Comparison of ENCODE assay signal across 18 mouse cellular contexts in genomic region chrX:140547660-140548419, GRCm38 (mm10). TPM values are rescaled to one million over a fixed set of nuclear protein-coding genes. Genes with fewer than 3 reads are reported as not detected.
A peak's percentile ranks its signal among the peaks of the same experiment; 100 is the strongest.
DNase-seq lines count a peak whose midpoint lies in the region; ATAC-seq and TF ChIP-seq lines count a peak whose summit lies in the region.
"Had no signal": no experiment of that assay in that cellular context is flagged by ENCODE, and none has a peak within 500 bp of the region (broad histone marks: within the 10 kb centered on the region; RNA-seq: fewer than 3 reads in every experiment).

No protein-coding gene starts in this region.

- H3K27ac ChIP-seq in heart, adult 2 months: peak overlapping the region; percentile 33
- H3K27ac ChIP-seq in liver, adult 2 months (replicated peaks; ENCODE audit: insufficient read depth, low read depth, low read length): peak overlapping the region; percentile 41
- no peak overlapping the region; the same call in 1 of the 2 replicates for H3K27ac ChIP-seq in liver, postnatal 0 days (ENCODE audit: low read depth)
- H3K27ac ChIP-seq: embryonic facial prominence, embryonic 10.5 days; hindbrain, embryonic 15.5 days; limb, embryonic 13.5 days; liver, embryonic 15.5 days; midbrain, embryonic 15.5 days; stomach, embryonic 15.5 days had no signal

- no peak overlapping the region for H3K9ac ChIP-seq in heart, adult 2 months (ENCODE audit: low read depth, low read length)
- H3K9ac ChIP-seq in liver, adult 2 months (ENCODE audit: low read depth, low read length): no peak overlapping the region
- H3K9ac ChIP-seq in liver, postnatal 0 days (replicated peaks): no peak overlapping the region
- H3K9ac ChIP-seq: hindbrain, embryonic 15.5 days; limb, embryonic 13.5 days; liver, embryonic 15.5 days; midbrain, embryonic 15.5 days; stomach, embryonic 15.5 days had no signal

- ATAC-seq in liver, postnatal 0 days: no peak
- ATAC-seq in megakaryocyte, adult 5-6 weeks (ENCODE audit: poor library complexity, severe bottlenecking): peak; percentile 36
- ATAC-seq: forebrain, embryonic 14.5 days; midbrain, embryonic 15.5 days had no signal

- peaks cover 13% of the 10 kb centered on the region for H3K36me3 ChIP-seq in heart, adult 2 months (ENCODE audit: control insufficient read depth, insufficient read depth, low read length)
- no peaks in the 10 kb centered on the region; the same call in 1 of the 2 replicates for H3K36me3 ChIP-seq in liver, adult 2 months (ENCODE audit: control insufficient read depth, insufficient read depth, low read length)
- H3K36me3 ChIP-seq in liver, postnatal 0 days (replicated peaks; ENCODE audit: insufficient read depth, low read length): no peaks in the 10 kb centered on the region
- H3K36me3 ChIP-seq: embryonic facial prominence, embryonic 10.5 days; hindbrain, embryonic 15.5 days; limb, embryonic 13.5 days; liver, embryonic 15.5 days; midbrain, embryonic 15.5 days; stomach, embryonic 15.5 days had no signal

- H3K9me3 ChIP-seq in liver, postnatal 0 days (ENCODE audit: low read length): no peaks in the 10 kb centered on the region
- H3K9me3 ChIP-seq: embryonic facial prominence, embryonic 10.5 days; hindbrain, embryonic 15.5 days; limb, embryonic 13.5 days; liver, embryonic 15.5 days; midbrain, embryonic 15.5 days; stomach, embryonic 15.5 days had no signal

- H3K4me2 ChIP-seq in liver, postnatal 0 days (ENCODE audit: low read depth, low read length): no peak overlapping the region
- H3K4me2 ChIP-seq: hindbrain, embryonic 15.5 days; limb, embryonic 13.5 days; liver, embryonic 15.5 days; midbrain, embryonic 15.5 days; stomach, embryonic 15.5 days had no signal

- peak in 1 of 2 experiments; percentile 11 for DNase-seq in heart, adult 2 months
- DNase-seq in heart, postnatal 14 days: no peak
- no peak for DNase-seq in liver, adult 2 months (ENCODE audit: extremely low read depth, low read depth, low spot score)
- DNase-seq in liver, postnatal 0 days: no peak
- DNase-seq in MEL-GATA-1-ER (ENCODE audit: extremely low read depth, low read depth): peak; percentile 61
- DNase-seq in retina, postnatal 1 day: no peak
- DNase-seq: cerebellum, postnatal 25 days; kidney, adult 18-20 months; kidney, postnatal 14 days; thymus, adult 2 months had no signal

- no peak overlapping the region for H3K4me3 ChIP-seq in heart, adult 2 months
- no peak overlapping the region for H3K4me3 ChIP-seq in liver, adult 2 months (ENCODE audit: insufficient read depth, low read depth, low read length)
- no peak overlapping the region for H3K4me3 ChIP-seq in liver, postnatal 0 days (ENCODE audit: low read depth, low read length)
- H3K4me3 ChIP-seq: embryonic facial prominence, embryonic 10.5 days; hindbrain, embryonic 15.5 days; limb, embryonic 13.5 days; liver, embryonic 15.5 days; midbrain, embryonic 15.5 days; stomach, embryonic 15.5 days had no signal

- 0 out of 2 replicates have a peak, but pooled peaks have one; percentile 30 for TF ChIP-seq EP300 in heart, adult 2 months (IDR thresholded peaks at IDR 0.05; ENCODE audit: insufficient read depth, low read depth, low read length)
- no peak for TF ChIP-seq EP300 in liver, postnatal 0 days (IDR thresholded peaks at IDR 0.05; ENCODE audit: low read depth)

- TF ChIP-seq CTCF in heart, adult 2 months (IDR thresholded peaks at IDR 0.05): no peak
- no peak for TF ChIP-seq CTCF in liver, adult 2 months (IDR thresholded peaks at IDR 0.05; ENCODE audit: low read depth, low read length)
- TF ChIP-seq CTCF in liver, postnatal 0 days (IDR thresholded peaks at IDR 0.05; ENCODE audit: low read depth): no peak

- 43% methylated on average over 7 of the region's 7 CpGs for WGBS in heart, adult 2 months
- WGBS in liver, adult 2 months: 67% methylated on average over 7 of the region's 7 CpGs
- 55% methylated on average over 7 of the region's 7 CpGs for WGBS in liver, postnatal 0 days (ENCODE audit: insufficient replicate concordance)

- peaks cover 12% of the 10 kb centered on the region for H3K4me1 ChIP-seq in heart, adult 2 months (ENCODE audit: control insufficient read depth, insufficient read depth, low read length)
- H3K4me1 ChIP-seq in liver, adult 2 months (ENCODE audit: control insufficient read depth, insufficient read depth, low read length): peaks cover 8% of the 10 kb centered on the region
- 0 out of 2 replicates have a peak, but pooled peaks cover 7% of the 10 kb centered on the region for H3K4me1 ChIP-seq in liver, postnatal 0 days (ENCODE audit: insufficient read depth)
- H3K4me1 ChIP-seq: hindbrain, embryonic 15.5 days; limb, embryonic 13.5 days; stomach, embryonic 15.5 days had no signal

- H3K79me2 ChIP-seq in heart, adult 2 months (replicated peaks; ENCODE audit: control insufficient read depth, insufficient read depth, low read length): no peaks in the 10 kb centered on the region
- H3K79me2 ChIP-seq in liver, adult 2 months (ENCODE audit: control insufficient read depth, insufficient read depth, low read length): peaks cover under 1% of the 10 kb centered on the region; the same call in 1 of the 2 replicates

- H3K27me3 ChIP-seq in heart, adult 2 months (ENCODE audit: control insufficient read depth, insufficient read depth, low read length): no peaks in the 10 kb centered on the region
- no peaks in the 10 kb centered on the region for H3K27me3 ChIP-seq in liver, adult 2 months (ENCODE audit: control insufficient read depth, insufficient read depth, low read length)
- H3K27me3 ChIP-seq in liver, postnatal 0 days (ENCODE audit: insufficient read depth, low read length): 0 out of 2 replicates have a peak, but pooled peaks cover 2% of the 10 kb centered on the region
- H3K27me3 ChIP-seq: stomach, embryonic 15.5 days had no signal

- 0 out of 2 replicates have a peak, but pooled peaks have one; percentile 17 for TF ChIP-seq POLR2A in heart, adult 2 months (IDR thresholded peaks at IDR 0.05; ENCODE audit: insufficient read depth, low read depth, low read length)
- no peak for TF ChIP-seq POLR2A in liver, adult 2 months (IDR thresholded peaks at IDR 0.05; ENCODE audit: extremely low read depth, insufficient read depth, low read length)

- intact Hi-C loops in heart, adult 2 months (cut with DNase I): no loop called here
- intact Hi-C loops in heart, postnatal 14 days (cut with DNase I): no loop called here

RNA-seq across cellular contexts. Expression of gene Tsc22d3, which starts 52.6 kb away (rescaled TPM):
- total RNA-seq in heart, adult 2 months (2021): 100 to 1,000 TPM; 140 to 205 TPM
- polyA plus RNA-seq in heart, adult 2 months (2012; rRNA removed): 108 and 133 TPM in 2 replicates
- 100 to 1,000 TPM; 256 to 263 TPM for total RNA-seq in heart, postnatal 14 days (2021)
- total RNA-seq in liver, adult 2 months (2014; rRNA removed): 158 and 194 TPM in 2 replicates
- 56.1 and 103 TPM in 2 replicates for polyA plus RNA-seq in liver, adult 2 months (2012; rRNA removed)
- 23.6 and 34.2 TPM in 2 replicates for polyA plus RNA-seq in liver, postnatal 0 days (2015; fragmentation: Nextera tagmentation; extraction: Ambion mirVana)
- total RNA-seq in megakaryocyte, adult 5-6 weeks (2015): 72.3 and 79.4 TPM in 2 replicates
- 82.9 and 84.3 TPM in 2 replicates for total RNA-seq in megakaryocyte, adult 5-6 weeks (2017)
